Mouse (Mus musculus) Muller cell, postnatal 12 days (primary cell): Measurements from ENCODE around the gene Rasl10b.

Experiments used
- DNase-seq: peaks from one replicate; pipeline ENCODE4 v3.0.0-alpha.2; 2015; ENCODE audit errors: inconsistent ontology term

The Rasl10b gene

DNA sequence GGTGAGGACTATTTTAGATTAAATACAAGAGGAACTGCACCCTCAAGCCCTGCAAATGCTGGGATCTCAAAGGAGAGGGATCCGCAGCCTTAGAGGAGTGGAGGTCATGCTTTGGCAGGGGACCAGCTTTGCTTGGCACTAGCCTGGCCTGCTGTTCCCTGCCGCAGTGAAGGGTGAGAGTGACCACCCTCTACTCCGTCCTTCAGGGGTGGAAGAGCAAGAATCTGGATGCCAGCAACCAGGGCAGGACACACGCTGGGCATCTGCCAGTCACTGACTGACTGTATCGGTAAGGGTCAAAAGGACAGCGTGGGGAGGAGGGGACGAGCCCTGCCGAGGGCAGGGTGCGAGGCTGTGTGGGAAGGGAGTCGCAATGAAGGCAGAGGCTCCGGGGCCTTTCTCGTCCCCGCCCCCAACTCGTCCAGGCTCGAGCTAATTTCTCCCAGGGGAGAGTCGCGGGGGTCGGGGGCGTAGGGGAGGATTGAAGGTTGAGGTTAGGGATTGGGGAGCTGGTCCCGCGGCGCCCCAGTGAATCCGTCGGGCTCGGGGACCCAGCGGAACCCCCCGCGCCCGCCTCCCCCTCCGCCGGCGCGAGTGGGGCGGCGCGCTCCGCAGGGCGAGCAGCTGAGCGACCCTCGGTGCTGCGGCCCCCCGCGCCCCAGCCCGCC is at the start of gene Rasl10b:
Rasl10b (plus strand) TSS at position 51 of the 668 bp plus-strand sequence.
- DNase-seq = peak; percentile 52

GRCm38 (mm10) chr11:83364656-83365055 is 44.3 kb upstream of the Rasl10b start:
- DNase-seq = no peak

GRCm38 (mm10) chr11:83371267-83371666 is 37.7 kb upstream of the Rasl10b start:
- peak; percentile 86 for DNase-seq

GRCm38 (mm10) chr11:83379745-83380341 is 29.1 kb upstream of the Rasl10b start:
- DNase-seq = no peak

DNA sequence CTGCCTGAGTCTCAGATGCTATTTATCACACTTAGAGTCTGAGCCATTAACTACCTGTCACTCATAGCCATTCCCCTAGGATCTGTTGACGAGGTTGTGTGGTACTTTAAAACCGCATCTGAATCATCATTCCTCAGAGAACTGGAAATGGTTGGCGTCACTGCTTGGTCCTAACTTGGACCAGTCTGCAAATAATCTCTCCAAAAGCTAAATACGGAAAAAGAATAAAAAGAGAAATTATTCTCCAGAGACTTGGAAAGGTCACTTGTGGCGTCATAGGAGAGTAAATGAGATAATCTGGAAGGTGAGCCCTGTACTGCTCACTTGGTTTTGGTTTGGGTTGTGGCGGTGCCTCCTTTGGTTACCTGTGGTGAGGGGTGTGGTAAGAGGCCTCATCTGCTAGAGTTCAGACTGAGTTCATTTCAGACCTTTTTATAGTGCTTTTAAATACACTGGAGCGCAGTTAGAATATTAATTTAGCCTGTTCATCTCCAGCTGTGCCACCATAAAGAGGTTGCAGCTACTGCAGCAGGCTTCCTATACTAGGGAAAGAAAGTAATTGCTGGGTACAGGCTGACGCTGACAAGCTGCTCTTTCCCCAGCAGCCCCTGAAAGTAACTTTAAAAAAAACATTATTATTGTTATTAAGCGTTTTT is 25.9 kb upstream of the Rasl10b start:
- DNase-seq = no peak

- DNase-seq = no peak
Observed at GRCm38 (mm10) chr11:83383532-83383887, 25.4 kb upstream of the Rasl10b start.

DNA sequence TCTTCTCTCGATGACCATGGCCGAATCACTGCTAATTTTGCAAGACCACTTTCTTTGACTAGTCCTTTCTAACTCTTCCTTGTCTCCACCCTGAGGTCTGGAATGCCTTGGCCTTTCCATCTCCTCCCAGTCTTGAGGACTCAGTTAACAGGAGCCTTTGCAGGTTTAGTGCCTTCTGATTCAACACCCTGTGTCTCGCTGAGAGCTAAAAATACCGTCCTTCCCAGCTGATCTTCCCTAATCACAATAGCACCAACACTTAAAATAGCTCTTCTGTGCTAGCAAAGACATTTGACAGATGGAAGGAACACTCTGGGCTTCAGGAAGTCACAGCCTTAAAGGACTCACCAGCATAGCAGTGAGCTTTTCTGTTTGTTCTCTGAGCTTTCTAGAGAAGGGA is 15.9 kb upstream of the Rasl10b start:
- no peak for DNase-seq

GRCm38 (mm10) chr11:83394802-83395439 is 14.0 kb upstream of the Rasl10b start:
- no peak for DNase-seq

- no peak for DNase-seq
Observed at GRCm38 (mm10) chr11:83397626-83398025, 11.3 kb upstream of the Rasl10b start.

- DNase-seq = peak; percentile 29
Observed at GRCm38 (mm10) chr11:83398724-83399123, 10.2 kb upstream of the Rasl10b start.

- no peak for DNase-seq
Observed at GRCm38 (mm10) chr11:83403787-83404186, 5.2 kb upstream of the Rasl10b start.

- DNase-seq = no peak
Observed at GRCm38 (mm10) chr11:83406391-83406790, 2.5 kb upstream of the Rasl10b start.

GRCm38 (mm10) chr11:83408242-83408641 is 695 bp upstream of the Rasl10b start:
- no peak for DNase-seq

DNA sequence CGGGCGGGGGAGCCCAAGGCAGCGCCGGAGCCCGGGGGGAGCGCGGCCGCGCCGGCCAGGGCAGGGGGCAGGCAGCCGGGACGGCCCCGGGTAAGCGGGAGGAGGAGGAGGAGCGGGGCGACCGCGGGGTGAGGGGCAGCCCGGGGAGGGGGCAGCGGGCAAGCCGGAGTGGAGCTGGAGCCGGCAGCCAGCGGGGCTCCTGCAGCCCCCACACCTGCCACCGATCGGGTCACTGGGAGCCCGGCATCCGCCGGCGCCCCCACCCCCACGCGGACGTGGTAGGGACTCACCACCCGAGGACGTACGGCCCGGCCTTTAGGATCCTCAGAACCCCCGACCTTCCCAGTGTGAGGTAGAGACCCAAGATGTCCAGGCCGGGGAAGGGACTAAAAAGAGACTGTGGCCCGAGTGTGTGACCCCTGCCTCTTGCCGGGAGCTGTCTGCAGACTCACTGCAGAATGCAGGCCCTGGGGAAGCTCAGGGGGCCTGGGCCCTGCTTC is 905 bp downstream of the Rasl10b start:
- peak; percentile 24 for DNase-seq

DNA sequence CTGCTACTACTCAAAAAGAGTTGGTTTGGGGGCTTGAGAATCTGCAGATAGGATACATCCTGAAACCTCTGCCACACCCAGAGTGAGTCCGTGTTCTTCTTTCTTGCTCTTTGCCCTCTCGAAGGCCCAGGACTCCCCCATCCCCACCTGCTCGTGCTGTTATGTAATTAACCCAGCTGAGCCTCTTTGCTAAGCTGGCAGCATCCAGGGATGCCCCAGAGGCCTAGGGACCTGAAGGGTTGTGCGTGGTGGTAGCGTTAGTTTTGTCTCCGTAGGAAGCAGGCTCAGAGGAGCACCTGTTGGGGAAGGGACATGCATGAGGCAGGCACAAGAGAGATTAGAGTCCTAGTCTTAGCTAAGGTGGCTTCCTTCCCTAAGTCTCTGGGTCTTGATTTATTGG is 1.6 kb downstream of the Rasl10b start:
- DNase-seq = no peak

GRCm38 (mm10) chr11:83417080-83417479 is 8.1 kb downstream of the Rasl10b start:
- DNase-seq = peak; percentile 73

GRCm38 (mm10) chr11:83417708-83418107 is 8.8 kb downstream of the Rasl10b start:
- DNase-seq = no peak

- DNase-seq = no peak
Observed at GRCm38 (mm10) chr11:83418566-83418965, 9.6 kb downstream of the Rasl10b start.

- DNase-seq = no peak
Observed at GRCm38 (mm10) chr11:83420338-83420737, 11.4 kb downstream of the Rasl10b start.

DNA sequence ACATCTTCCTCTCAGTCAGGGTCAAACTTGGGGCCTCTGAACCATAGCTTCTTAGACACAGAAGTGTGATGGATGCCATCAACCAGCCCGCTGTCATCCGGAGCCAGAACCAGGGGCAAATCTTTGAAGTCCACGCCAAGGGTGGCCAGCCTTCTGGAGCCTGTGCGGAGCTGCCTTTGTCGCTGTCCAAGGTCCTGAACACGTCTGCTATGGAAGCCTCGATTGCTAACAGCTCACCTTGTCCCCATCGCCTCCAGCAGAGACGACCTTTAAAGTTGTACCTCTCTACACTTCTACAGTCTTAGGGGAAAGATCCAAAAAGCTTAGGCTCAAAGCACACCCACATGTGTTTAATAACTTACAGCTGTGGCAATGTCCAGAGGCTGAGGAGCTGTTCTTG is 12.4 kb downstream of the Rasl10b start:
- peak; percentile 45 for DNase-seq

DNA sequence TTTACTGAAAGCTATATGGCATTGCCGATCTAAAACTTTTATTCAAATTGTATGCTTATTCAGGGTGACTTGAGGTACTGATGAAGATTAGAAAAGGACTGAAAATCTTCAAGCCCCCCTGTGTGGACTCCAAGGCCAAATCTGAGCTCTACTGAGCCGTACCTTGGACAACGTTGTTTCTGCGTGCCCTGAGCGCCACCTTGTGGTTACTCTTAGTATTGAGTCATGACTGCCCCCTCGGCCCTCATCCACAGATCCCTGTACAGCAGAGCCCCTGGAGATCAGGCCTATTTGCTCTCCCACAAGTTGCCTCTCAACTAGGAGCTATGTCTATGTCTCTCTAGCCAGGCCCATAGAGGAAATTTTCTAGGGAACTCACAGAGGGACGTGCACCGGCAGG is 15.7 kb downstream of the Rasl10b start:
- peak; percentile 55 for DNase-seq

GRCm38 (mm10) chr11:83426964-83427363 is 18.0 kb downstream of the Rasl10b start:
- no peak for DNase-seq
